Comparison of ENCODE assay signal across 20 mouse cellular contexts in the genomic region with DNA sequence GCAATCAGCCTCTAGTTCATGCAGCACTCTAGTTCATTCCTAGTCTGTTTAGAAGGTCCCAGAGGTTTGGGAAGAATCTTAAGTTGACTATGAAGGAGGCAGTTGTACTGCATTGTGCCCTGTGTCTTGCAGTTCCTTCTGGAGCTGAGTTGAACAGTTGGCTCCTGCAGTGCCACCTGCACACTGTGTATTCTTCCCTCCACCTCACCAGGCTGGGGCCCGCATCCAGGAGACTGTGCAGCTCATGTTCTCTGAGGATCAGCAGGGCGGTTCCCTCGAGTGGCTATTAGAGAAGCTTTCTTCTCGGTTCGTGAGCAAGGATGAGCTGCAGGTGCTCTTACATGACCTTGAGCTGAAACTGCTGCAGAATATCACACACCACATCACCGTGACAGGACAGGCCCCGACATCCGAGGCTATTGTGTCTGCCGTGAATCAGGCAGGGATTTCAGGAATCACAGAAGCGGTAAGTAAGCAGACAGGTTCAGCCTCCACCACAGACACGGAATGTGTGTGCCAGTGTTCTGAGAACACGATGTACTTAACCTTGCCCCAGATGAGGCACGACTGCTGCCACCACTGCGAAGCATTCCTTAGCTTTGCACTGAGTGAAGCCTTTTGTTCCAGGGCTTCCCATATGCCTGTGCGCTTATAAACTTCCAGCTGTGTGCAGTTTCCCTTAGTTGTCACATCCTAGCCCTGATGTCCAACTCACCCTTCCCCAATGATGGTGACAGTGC. TPM values are rescaled to one million over a fixed set of nuclear protein-coding genes. Genes with fewer than 3 reads are reported as not detected.
A peak's percentile ranks its signal among the peaks of the same experiment; 100 is the strongest.
DNase-seq lines count a peak whose midpoint lies in the region; ATAC-seq and TF ChIP-seq lines count a peak whose summit lies in the region.
"Had no signal": no experiment of that assay in that cellular context is flagged by ENCODE, and none has a peak within 500 bp of the region (broad histone marks: within the 10 kb centered on the region; RNA-seq: fewer than 3 reads in every experiment).

No protein-coding gene starts in this region.

- H3K27ac ChIP-seq in embryonic facial prominence, embryonic 15.5 days (replicated peaks) = peak overlapping the region; percentile 58
- no peak overlapping the region for H3K27ac ChIP-seq in embryonic facial prominence, embryonic 10.5 days (replicated peaks)
- peak overlapping the region; percentile 83 for H3K27ac ChIP-seq in heart, postnatal 0 days (ENCODE audit: low read depth)
- H3K27ac ChIP-seq: hindbrain, embryonic 10.5 days; hindbrain, postnatal 0 days; limb, embryonic 13.5 days; liver, embryonic 13.5 days had no signal

- 79% methylated on average over 15 of the region's 15 CpGs for WGBS in embryonic facial prominence, embryonic 15.5 days
- 90% methylated on average over 15 of the region's 15 CpGs for WGBS in embryonic facial prominence, embryonic 10.5 days
- 51% methylated on average over 15 of the region's 15 CpGs for WGBS in heart, postnatal 0 days

- H3K9ac ChIP-seq in embryonic facial prominence, embryonic 15.5 days = no peak overlapping the region
- H3K9ac ChIP-seq in heart, postnatal 0 days (replicated peaks; ENCODE audit: low read depth, low read length) = no peak overlapping the region
- H3K9ac ChIP-seq: limb, embryonic 13.5 days; liver, embryonic 13.5 days; lung, embryonic 14.5 days had no signal

- peaks cover 96% of the 10 kb centered on the region for H3K36me3 ChIP-seq in embryonic facial prominence, embryonic 15.5 days
- H3K36me3 ChIP-seq in embryonic facial prominence, embryonic 10.5 days (replicated peaks) = peaks cover 100% of the 10 kb centered on the region
- peaks cover 78% of the 10 kb centered on the region for H3K36me3 ChIP-seq in heart, postnatal 0 days (replicated peaks; ENCODE audit: control insufficient read depth, insufficient read depth, low read length)

- intact Hi-C loops in heart, postnatal 14 days (cut with DNase I) = no loop called here

- no peak for ATAC-seq in embryonic facial prominence, embryonic 15.5 days (ENCODE audit: insufficient number of reproducible peaks, low FRiP score, low TSS enrichment, low read depth)
- ATAC-seq in heart, postnatal 0 days (ENCODE audit: insufficient read depth, low read depth) = peak; percentile 89
- ATAC-seq: activated CD4-positive, CD25-positive, alpha-beta regulatory T cell, adult 4 months; CD4-positive, CD25-positive, alpha-beta regulatory T cell, adult 4 months; hindbrain, postnatal 0 days; intestine, postnatal 0 days; Patski had no signal

- no peak overlapping the region for H3K4me2 ChIP-seq in embryonic facial prominence, embryonic 15.5 days (replicated peaks)
- no peak overlapping the region for H3K4me2 ChIP-seq in heart, postnatal 0 days (ENCODE audit: low read depth, low read length)
- H3K4me2 ChIP-seq: limb, embryonic 13.5 days; liver, embryonic 13.5 days; lung, embryonic 14.5 days had no signal

- TF ChIP-seq CTCF in heart, postnatal 0 days (IDR thresholded peaks at IDR 0.05; ENCODE audit: low read depth) = no peak

- H3K4me1 ChIP-seq in embryonic facial prominence, embryonic 15.5 days = no peaks in the 10 kb centered on the region
- no peaks in the 10 kb centered on the region for H3K4me1 ChIP-seq in embryonic facial prominence, embryonic 10.5 days
- peaks cover 8% of the 10 kb centered on the region for H3K4me1 ChIP-seq in heart, postnatal 0 days (ENCODE audit: control insufficient read depth, insufficient read depth)
- H3K4me1 ChIP-seq: hindbrain, embryonic 10.5 days; limb, embryonic 13.5 days; liver, embryonic 13.5 days had no signal

- H3K4me3 ChIP-seq in embryonic facial prominence, embryonic 15.5 days (replicated peaks) = no peak overlapping the region
- H3K4me3 ChIP-seq in embryonic facial prominence, embryonic 10.5 days = no peak overlapping the region
- no peak overlapping the region for H3K4me3 ChIP-seq in heart, postnatal 0 days (ENCODE audit: low read depth, low read length)
- H3K4me3 ChIP-seq: hindbrain, embryonic 10.5 days; limb, embryonic 13.5 days; liver, embryonic 13.5 days had no signal

- no peaks in the 10 kb centered on the region for H3K27me3 ChIP-seq in embryonic facial prominence, embryonic 15.5 days
- no peaks in the 10 kb centered on the region for H3K27me3 ChIP-seq in embryonic facial prominence, embryonic 10.5 days (replicated peaks; ENCODE audit: low read depth, poor library complexity, severe bottlenecking)
- H3K27me3 ChIP-seq in heart, postnatal 0 days (ENCODE audit: control insufficient read depth, insufficient read depth, low read length) = no peaks in the 10 kb centered on the region
- H3K27me3 ChIP-seq: limb, embryonic 13.5 days; liver, embryonic 13.5 days; Patski had no signal

- 0 out of 2 replicates have a peak, but pooled peaks have one; percentile 50 for TF ChIP-seq EP300 in heart, postnatal 0 days (IDR thresholded peaks at IDR 0.05; ENCODE audit: low read depth)

- H3K9me3 ChIP-seq in embryonic facial prominence, embryonic 15.5 days (replicated peaks) = no peaks in the 10 kb centered on the region
- H3K9me3 ChIP-seq in embryonic facial prominence, embryonic 10.5 days = no peaks in the 10 kb centered on the region
- H3K9me3 ChIP-seq in heart, postnatal 0 days (replicated peaks; ENCODE audit: control insufficient read depth, low read length) = no peaks in the 10 kb centered on the region
- H3K9me3 ChIP-seq: hindbrain, embryonic 10.5 days; limb, embryonic 13.5 days; liver, embryonic 13.5 days had no signal

- no peak for DNase-seq in embryonic facial prominence, embryonic 10.5 days (ENCODE audit: low spot score)
- peak; percentile 63 for DNase-seq in heart, postnatal 0 days (ENCODE audit: low spot score)
- DNase-seq in heart, postnatal 14 days = no peak
- DNase-seq in right cerebral cortex, postnatal 25 days = peak; percentile 36
- no peak for DNase-seq in right cerebral cortex, postnatal 14 days
- no peak for DNase-seq in retina, embryonic 14.5 days (ENCODE audit: low spot score)
- DNase-seq: adrenal gland, postnatal 25 days; cerebellum, adult 11-12 months; cerebellum, postnatal 25 days; liver, embryonic 13.5 days; lung, embryonic 14.5 days; lung, postnatal 36 days had no signal

RNA-seq across cellular contexts. Expression of a gene that starts 10.9 kb away (rescaled TPM):
- 148 and 154 TPM in 2 replicates for polyA plus RNA-seq in embryonic facial prominence, embryonic 15.5 days (2015; fragmentation: Nextera tagmentation; extraction: Ambion mirVana)
- 188 and 189 TPM in 2 replicates for polyA plus RNA-seq in embryonic facial prominence, embryonic 10.5 days (2016; fragmentation: Nextera tagmentation; extraction: Ambion mirVana)
- total RNA-seq in heart, postnatal 0 days (2014; rRNA removed; ENCODE audit: low replicate concordance) = 56.8 and 61.6 TPM in 2 replicates
- polyA plus RNA-seq in heart, postnatal 0 days (2015; fragmentation: Nextera tagmentation; extraction: Ambion mirVana) = 153 TPM in 2 replicates
- total RNA-seq in heart, postnatal 14 days (2021) = 10 to 100 TPM; 42.6 to 48.1 TPM

RNA-seq across cellular contexts. Expression of a gene that starts 40.8 kb away (rescaled TPM):
- 59.2 and 61.5 TPM in 2 replicates for polyA plus RNA-seq in embryonic facial prominence, embryonic 15.5 days (2015; fragmentation: Nextera tagmentation; extraction: Ambion mirVana)
- 50.5 and 50.6 TPM in 2 replicates for polyA plus RNA-seq in embryonic facial prominence, embryonic 10.5 days (2016; fragmentation: Nextera tagmentation; extraction: Ambion mirVana)
- 46.5 and 71.5 TPM in 2 replicates for total RNA-seq in heart, postnatal 0 days (2014; rRNA removed; ENCODE audit: low replicate concordance)
- 22.4 and 22.6 TPM in 2 replicates for polyA plus RNA-seq in heart, postnatal 0 days (2015; fragmentation: Nextera tagmentation; extraction: Ambion mirVana)
- total RNA-seq in heart, postnatal 14 days (2021) = 10 to 100 TPM; 44.7 to 49.5 TPM

Comparison
In these comparisons a context has a peak if more than half of its experiments do, and no peak if none do; other contexts are left out.
1. DNase-seq: peak in heart, postnatal 0 days (single experiment) and right cerebral cortex, postnatal 25 days (single experiment); none in embryonic facial prominence, embryonic 10.5 days (single experiment), heart, postnatal 14 days (0 of 2), right cerebral cortex, postnatal 14 days (single experiment) and retina, embryonic 14.5 days (single experiment).